Mouse (Mus musculus) R1 (cell line): ENCODE results near the gene Spsb3.

ENCODE experiments used
- DNase-seq: peaks from one replicate; pipeline ENCODE4 v3.0.0-alpha.2; 2018; ENCODE audit warnings: low read depth, low spot score

Gene Spsb3

DNA sequence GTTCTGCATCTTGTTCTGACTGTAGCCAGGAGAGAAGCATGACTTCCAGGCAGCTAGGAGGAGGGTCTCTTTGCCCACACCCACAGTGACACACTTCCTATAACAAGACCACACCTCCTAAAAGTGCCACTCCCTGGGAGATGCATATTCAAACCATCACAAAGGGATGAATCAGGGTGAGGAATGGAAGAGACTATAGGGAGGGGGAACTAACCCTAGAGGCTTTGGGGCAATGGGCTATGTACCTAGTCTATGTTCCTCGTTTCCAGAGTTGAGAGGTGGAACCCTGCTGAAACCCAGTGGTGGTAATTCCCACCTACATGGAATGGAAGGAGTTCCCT lies 12.1 kb upstream of the Spsb3 start:
- DNase-seq = peak; percentile 96

DNA sequence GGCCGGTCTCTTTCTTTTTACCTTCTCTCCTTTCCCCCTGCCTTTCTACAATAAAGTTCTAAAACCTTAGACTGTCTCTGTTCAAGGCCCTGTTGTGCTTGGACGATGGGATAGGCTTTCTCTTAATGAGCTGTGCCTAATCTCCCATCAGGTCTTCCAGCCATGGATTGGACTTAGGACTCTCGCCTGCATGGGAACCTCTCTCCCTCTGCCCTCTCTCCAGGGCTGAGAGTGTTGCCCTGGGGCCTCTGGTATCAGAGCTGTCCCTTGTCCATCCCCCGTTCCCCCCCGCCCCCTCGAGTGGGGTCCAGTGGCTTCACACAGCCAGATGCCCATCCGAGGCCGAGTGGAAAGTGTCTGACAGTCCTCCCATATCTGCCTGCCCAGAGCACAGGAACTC lies 11.5 kb upstream of the Spsb3 start:
- DNase-seq = no peak

DNA sequence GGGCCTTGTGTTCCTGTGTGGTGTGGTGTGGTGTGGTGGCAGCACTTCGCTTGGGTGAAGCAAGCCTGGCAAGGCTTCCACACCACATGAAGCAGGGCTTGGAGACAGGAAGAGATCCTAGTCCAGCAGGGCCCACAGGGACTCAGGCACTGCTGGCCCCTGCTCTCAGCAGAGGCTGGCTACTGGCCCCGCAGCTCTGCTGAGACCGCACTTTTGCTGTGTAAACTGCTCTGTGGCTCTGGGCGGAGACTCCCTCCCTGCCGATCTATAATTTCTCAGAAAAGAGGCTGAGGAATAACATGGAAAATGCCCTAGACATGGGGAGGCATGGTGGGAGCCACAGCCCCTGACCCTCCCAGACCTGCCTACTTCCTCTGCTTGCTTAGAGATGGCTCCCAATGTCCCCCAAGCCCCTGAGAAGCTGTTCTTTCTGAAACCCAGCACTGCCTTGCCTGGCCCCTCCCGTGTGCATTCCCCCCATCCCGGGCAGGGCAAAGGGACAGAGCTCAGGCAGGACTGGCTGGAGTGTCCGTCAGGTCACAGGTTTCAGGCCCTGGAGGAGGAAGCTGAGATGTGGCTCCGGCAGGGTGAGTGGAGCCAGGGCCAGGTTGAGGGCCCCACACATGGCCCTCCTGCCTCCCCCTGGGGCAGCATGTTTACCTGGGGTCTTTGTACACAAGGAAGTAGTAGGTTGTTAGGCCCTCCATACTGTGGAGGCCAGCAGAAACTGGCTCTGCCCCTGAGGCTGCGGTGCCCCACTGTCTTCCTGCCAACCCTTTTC lies 8.9 kb upstream of the Spsb3 start:
- no peak for DNase-seq

DNA sequence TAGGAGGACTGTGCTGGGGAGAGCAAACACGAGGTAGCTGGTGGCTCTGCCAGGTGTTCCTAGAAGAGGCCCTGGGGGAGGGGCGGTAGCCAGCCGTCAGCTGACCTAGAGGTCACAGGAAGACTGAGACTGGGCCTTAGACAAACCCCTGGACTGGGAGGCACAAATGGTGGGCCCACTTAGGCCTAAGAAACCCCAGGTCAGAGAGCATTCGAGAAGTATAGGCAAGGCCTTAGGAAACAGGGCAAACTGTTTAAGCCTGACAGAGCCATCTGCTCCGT lies 8.4 kb upstream of the Spsb3 start:
- peak; percentile 45 for DNase-seq

DNA sequence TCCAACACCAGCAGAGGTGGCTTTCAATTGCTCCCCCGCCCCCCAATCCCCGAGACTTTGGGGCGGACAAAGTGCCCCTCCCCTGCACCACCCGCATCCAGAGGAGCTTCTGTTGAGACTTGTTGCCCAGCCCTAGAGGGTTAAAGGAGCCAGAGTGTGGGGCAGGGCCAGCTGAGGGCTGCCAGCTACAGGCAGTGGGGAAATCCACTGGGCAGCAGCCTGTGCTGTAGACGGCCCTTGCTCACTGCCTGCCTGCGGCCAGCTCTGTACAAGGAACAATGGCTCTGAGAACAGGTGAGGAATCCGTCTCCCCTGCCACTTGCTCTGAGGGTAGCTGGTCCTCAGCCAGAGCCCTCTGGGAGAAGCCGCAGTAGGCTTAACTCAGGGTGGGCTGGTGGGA lies 7.9 kb upstream of the Spsb3 start:
- DNase-seq = no peak

DNA sequence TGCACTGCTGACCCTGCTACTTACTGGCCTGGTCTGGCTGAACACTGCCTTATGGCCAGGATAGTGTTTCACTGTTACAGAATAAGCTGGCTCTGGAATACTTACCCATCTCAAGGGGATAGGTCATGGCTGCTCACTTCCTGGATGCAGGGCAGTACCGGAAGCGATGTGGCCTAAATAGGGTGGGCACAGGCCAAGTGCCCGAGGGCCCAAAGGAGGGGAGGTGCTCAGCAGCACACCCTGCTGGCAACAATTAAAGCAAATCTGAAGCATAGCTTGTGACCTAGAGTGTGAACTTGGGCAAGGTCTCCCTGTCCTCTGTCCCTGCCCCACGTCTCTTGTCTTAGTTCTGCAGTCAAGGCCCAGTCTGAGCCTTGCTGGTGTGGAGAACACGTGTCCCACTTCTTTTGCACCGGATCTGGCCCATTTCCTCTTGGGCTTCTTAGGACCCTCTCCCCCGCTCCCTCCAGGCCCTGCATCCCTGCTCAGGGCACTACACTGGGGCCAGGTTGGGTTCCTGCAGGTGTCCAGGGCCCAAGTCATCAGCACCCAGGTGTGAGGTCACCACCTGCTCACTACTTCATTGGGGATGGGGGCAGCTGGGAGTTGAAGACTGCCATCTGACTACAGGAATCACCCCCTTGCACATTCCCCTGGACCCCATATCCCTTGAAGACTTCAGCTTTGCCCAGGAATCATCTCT lies 4.6 kb upstream of the Spsb3 start:
- DNase-seq = peak; percentile 73

DNA sequence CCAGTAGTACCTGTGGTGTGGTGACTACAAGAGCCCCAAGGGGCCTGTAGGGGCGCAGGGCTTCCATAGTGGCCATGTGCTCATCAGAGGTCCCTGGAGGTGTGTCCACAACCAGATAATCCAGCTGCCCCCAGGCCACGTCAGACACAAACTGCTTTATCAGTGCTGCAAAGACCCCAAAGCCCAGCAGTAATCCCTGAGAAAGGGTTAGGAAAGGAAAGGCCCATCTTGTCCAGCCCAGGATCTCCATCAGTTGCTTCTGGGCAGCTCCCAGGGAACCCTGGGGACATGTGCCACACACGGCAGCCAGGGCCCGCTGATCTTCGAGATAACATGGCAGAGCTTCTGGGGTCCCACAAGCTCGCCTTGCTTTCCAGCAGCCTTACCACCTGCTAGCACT lies 2.1 kb upstream of the Spsb3 start:
- no peak for DNase-seq

DNA sequence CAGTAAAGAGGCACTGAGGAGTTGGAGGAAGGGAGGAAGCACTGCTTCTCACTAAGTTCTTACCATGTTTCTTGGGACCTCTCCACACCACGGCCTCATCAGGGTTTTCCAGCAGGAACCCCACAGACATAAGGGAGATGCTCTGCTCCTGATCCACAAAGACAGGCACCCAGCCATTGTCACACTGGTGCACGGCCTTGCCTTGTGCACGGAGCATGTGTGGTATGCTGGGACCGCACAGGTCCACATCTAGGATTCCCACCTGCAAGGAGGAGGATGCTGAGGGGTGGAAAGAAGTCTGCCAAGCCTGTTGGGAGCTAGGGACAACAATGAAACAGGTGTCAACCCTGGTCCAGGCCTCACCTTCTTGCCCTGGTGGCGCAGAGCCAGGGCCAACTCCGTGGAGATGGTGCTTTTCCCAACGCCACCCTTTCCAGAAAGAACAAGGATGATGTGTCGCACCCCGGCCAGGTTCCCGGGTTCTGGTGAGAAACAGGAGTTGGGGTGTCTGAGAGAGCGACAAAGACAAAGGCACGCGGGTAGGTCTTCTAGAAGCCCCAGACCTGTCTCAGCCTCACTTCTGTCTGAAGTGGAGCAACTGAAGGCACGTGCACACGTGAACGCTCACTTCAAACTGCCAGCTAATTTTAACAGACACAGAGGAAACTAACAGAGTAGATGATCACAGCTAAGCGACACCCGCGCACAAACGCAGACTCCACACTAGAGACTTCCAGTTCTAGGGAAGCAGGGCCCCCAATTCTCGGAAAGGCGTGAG lies 898 bp upstream of the Spsb3 start:
- DNase-seq = no peak

DNA sequence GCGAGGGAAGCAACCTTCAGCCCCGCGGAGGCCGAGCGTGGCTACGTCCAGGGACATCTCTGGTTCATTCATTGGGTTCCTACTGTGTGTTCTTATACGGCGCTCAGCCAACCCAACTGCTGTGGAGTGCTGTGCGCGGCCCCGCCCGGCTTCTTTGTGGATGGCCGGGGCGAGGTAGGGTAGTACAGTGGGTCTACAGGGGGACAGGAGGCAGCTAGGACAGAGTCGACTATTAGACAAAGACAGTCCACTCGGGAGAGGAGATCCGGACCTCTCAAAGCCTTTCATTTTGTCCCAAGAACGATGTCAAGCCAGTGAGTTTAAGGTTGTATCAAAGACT lies 459 bp downstream of the Spsb3 start:
- no peak for DNase-seq

DNA sequence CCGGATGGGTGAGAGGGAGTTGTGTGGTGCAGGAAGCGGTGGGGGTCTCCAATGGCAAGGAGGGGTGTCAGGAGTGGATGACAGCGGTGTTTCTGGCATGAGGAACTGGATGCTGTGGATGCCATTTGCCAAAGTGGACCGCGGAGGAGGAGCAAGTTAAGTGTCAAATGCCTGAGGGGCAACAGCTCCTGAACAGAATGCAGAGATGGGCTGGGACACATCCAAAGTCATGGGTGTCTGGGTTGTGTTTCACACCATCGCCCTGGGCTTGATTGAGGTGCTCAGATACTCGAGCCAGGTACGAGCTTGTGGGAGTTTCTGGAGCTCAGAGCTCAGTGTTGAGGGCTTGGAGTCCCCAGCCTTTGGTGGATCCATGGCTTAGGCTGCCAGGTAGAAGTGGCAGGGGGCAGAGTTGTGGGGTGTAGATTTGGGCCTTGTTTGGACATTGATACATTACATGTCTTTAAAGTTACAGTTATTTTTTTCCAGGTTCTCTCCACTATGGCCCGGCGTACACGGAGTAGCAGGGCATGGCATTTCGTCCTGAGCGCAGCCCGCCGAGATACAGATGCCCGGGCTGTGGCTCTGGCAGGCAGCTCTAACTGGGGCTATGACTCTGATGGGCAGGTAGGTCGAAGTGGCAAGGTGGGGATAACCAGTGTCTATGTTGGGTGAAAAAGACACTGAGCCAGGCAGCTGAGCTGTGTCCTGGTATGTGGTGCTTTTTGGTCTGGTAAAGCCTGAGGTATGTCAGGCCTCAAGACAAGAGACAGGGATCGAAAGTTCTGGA lies 1.0 kb downstream of the Spsb3 start:
- DNase-seq = no peak

DNA sequence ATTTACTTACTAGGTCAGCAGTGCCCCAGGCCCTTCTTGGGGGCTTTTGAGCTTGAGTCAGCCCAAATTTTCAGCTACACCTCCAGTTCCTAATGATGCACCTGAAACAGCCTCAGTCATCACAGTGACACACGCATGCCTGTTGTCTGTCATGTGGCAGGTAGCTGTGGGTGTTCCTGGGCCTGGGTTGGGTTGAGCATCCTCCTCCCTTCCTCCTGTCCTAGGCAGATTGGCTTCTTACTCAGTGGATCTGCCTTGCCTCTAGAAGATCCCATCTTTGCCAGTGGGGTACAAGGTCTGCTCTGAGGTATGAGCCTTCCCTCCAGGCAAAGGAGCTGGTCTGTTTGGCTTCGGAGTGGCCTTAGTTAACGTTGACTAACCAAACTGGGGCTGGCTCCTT lies 2.4 kb downstream of the Spsb3 start:
- no peak for DNase-seq

DNA sequence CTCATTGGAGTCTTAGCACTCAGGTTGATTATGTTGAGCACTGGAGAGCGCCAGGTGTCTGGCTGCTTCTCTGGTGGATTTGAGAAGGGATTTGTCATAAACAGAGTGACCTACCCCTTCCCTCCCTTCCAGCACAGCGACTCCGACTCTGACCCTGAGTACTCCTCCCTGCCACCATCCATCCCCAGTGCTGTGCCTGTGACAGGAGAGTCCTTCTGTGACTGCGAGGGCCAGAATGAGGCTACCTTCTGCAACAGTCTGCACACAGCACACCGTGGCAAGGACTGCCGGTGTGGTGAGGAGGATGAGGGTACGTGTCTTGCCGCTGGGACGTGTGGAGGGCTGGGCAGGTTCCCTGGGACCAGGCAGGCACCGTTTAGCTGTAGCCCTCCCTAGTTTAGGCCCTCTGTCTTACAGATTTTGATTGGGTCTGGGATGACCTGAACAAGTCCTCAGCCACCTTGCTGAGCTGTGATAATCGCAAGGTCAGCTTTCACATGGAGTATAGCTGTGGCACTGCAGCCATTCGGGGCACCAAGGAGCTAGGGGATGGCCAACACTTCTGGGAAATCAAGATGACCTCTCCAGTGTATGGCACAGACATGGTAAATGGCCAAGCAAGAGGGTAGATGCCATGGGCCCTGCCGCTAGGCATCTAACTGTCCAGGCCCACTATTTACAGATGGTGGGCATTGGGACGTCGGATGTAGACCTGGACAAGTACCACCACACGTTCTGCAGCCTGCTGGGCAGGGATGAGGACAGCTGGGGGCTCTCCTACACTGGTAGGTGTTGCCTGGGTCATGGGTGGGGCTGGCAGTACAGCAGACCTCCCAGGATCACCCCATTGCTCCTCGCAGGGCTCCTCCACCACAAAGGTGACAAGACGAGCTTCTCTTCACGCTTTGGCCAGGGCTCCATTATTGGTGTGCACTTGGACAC lies 4.0 kb downstream of the Spsb3 start:
- no peak for DNase-seq

DNA sequence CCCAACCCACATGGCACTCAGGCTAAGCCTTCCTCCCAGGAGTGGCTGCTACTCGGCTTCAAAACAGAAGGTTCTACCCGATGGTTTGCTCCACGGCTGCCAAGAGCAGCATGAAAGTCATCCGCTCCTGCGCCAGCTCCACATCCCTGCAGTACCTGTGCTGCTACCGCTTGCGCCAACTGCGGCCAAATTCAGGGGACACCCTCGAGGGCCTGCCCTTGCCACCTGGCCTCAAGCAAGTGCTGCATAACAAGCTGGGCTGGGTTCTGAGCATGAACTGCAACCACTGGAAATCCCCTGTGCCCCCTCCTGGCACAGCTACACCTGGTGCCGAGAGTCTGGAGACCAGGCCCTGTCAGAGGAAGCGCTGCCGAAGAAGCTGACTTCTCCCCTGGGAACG lies 4.9 kb downstream of the Spsb3 start:
- DNase-seq = no peak

DNA sequence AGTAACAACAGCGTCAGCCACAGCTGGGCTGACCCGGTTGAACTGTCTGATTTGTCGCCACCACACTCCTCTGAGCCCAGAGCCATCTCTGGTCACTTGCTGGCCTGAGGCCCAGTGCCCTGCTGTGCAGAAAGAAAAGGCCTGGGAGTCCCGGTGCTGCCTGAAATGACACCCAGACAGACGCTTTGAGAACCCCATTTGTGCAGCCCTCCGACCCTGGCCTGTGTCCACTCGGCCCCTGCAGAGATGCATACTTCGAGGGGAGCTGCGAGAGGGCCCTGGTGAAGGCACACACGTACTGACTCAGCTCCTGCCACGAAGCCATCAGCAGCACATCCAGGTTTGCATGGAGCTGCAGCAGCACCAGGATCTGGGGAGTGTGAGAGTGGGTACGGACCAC lies 6.3 kb downstream of the Spsb3 start:
- DNase-seq = no peak

DNA sequence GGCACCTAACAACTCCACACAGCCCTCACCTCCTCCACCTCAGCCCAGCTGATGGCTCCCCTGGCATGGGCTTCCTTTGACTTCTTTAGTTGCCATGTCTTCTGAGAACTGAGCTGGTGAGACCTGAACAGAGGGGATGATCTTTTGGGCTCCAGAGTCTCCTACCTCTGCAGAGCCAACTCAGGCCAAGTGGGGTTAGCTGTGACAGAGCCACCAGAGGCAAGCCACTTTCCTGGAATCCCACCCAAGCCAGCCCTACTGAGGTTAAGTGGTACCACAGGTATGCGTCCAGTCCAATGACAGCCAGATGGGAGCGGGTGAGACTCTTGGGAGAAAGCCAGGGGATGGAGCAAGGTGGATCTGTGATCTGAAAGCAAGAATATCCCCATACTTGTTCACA lies 6.8 kb downstream of the Spsb3 start:
- DNase-seq = no peak

DNA sequence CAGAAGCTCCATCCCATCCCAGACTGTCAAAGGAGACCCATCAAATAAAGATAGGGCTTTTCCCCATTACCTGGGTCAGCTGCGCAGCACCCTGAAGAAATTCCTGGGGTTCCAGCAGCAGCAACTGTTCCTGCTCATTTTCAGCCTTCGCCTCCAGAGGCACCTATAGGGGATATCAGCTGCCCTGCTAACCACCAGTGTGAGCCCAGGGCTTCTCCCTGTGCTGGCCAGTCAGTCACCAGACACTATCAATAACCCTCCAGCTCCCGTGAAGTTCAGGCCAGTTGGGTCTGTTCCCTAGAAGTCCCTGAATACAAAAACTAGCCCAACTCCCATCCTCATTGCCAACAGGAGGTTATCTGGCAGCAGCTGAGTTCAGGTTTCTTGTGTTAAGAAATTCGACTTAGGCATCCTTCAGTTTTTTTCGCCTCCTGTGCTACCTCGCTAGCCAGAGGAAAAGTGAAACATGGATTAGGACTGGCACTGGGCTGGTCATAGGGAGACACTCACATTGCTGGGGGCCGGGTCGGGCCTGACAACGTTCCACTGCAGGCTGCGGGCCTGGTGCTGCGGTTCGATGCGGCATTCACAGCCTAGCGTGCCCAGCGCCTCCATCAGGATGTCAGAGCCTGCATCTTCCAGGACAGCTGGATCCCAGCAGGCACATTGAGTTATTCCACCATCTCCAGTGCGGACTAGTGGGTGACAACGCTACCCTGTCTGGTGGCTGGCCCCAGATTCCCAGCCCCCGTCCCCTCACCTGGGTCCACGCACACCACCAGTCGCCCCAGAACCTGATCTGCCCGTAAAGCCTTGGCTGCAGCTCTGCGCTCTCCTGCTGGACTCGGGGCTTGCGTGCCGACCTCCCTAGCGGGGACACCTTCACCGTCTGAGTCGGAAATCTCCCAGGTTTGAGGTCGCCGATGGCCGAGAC lies 7.9 kb downstream of the Spsb3 start:
- DNase-seq = no peak

DNA sequence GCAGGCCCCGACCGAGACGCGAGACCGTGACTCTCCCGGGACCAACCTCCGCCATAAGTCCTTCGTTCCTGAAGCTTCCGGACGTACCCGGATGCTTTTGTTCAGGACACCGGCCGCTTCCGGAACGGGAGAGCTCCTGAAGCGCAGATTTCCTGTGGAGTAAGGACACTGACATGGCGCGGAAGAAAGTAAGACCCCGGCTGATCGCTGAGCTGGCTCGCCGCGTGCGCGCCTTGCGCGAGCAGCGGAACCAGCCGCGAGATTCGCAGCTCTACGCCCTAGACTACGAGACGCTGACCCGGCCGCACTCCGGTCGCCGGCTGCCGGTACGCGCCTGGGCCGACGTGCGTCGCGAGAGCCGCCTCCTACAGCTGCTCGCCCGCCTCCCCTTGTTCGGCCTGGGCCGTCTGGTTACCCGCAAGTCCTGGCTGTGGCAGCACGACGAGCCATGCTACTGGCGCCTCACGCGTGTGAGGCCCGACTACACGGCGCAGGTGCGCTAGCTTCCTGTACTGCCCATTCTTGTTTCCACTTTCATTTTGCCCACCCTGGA lies 8.6 kb downstream of the Spsb3 start, which contains the start of the genes Eme2 and Mrps34:
Eme2 (minus strand) TSS at position 93 of the 553 bp plus-strand sequence.
Mrps34 (plus strand) TSS at position 122 of the 553 bp plus-strand sequence.
- peak; percentile 96 for DNase-seq

DNA sequence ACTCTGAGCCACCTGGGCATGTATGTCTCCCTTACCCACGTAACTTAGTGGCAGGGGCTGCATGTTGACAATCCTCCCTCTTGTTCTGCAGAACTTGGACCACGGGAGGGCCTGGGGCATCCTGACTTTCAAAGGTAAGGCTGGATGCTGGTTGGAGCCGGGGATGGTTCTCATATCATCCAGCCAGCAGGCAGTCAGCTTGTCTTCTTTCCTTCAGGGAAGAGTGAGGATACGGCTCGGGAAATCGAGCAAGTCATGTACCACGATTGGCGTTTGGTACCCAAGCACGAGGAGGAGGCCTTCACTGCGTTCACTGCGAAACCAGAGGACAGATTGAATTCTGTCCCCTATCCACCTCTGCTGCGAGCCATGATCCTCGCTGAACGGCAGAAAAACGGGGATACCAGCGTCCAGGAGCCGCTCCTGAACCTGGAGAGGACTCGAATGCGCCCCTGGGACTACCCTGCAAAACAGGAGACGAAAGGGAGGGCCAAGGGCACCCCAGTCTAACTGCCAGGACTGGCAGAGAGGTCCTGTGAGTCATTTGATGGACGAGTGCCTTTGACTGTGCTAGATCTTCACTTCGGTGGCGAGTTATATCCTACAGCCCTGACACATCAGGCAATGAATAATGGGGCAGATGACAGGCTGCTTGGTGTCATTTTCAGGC lies 9.3 kb downstream of the Spsb3 start:
- no peak for DNase-seq
